Mouse (Mus musculus): ENCODE results near the gene Nlgn2. TPM values are rescaled to one million over a fixed set of nuclear protein-coding genes. Genes with fewer than 3 reads are reported as not detected.

The Nlgn2 gene
- polyA plus RNA-seq, 1 experiment from 2014 or later = 4.7 TPM

- Histone ChIP-seq H3K27me3 (ENCODE audit: poor library complexity, severe bottlenecking) (peaks cover 49% of the 10 kb centered on the region), H3K4me3 (no peak overlapping the region), H3K36me3 (replicated peaks) (no peaks in the 10 kb centered on the region), H3K4me1 (peaks cover 31% of the 10 kb centered on the region), H3K27ac (no peak overlapping the region), H3K9me3 (no peaks in the 10 kb centered on the region)
- WGBS = 55% methylated on average over 5 of the region's 5 CpGs
- no peak for DNase-seq (ENCODE audit: extremely low spot score, low spot score)
These were observed 62.6 kb downstream of the Nlgn2 start for GRCm38 (mm10) chr11:69774961-69775360.

Small RNA genes lying within 50 kb of the gene (microRNA-seq; reads per million reads assigned to microRNA genes)
- not detected for gene Mir6924

Other genes starting within 250 kb of the Nlgn2 start
- 4.3 and 4.6 TPM in 2 replicates for gene Atp1b2, start 231.8 kb downstream of the Nlgn2 start, polyA plus RNA-seq (2016; fragmentation: Nextera tagmentation; extraction: Ambion mirVana)
- not detected in 2 replicates for gene Shbg, start 219.9 kb downstream of the Nlgn2 start, polyA plus RNA-seq (2016; fragmentation: Nextera tagmentation; extraction: Ambion mirVana)
- gene Sat2, start 215.8 kb downstream of the Nlgn2 start, polyA plus RNA-seq (2016; fragmentation: Nextera tagmentation; extraction: Ambion mirVana) = 13.7 and 15.4 TPM in 2 replicates
- 32.5 and 34.6 TPM in 2 replicates for gene Fxr2, start 204.8 kb downstream of the Nlgn2 start, polyA plus RNA-seq (2016; fragmentation: Nextera tagmentation; extraction: Ambion mirVana)
- not detected in 2 replicates for gene Sox15, start 182.5 kb downstream of the Nlgn2 start, polyA plus RNA-seq (2016; fragmentation: Nextera tagmentation; extraction: Ambion mirVana)
- gene Mpdu1, start 175.1 kb downstream of the Nlgn2 start, polyA plus RNA-seq (2016; fragmentation: Nextera tagmentation; extraction: Ambion mirVana) = 81.8 and 82.9 TPM in 2 replicates
- gene Cd68, start 171.6 kb downstream of the Nlgn2 start, polyA plus RNA-seq (2016; fragmentation: Nextera tagmentation; extraction: Ambion mirVana) = 5.5 and 5.8 TPM in 2 replicates
- gene Eif4a1, start 165.4 kb downstream of the Nlgn2 start, polyA plus RNA-seq (2016; fragmentation: Nextera tagmentation; extraction: Ambion mirVana) = 725 and 747 TPM in 2 replicates
- gene Senp3, start 155.7 kb downstream of the Nlgn2 start, polyA plus RNA-seq (2016; fragmentation: Nextera tagmentation; extraction: Ambion mirVana) = 127 and 128 TPM in 2 replicates
- gene Tnfsf13, start 152.0 kb downstream of the Nlgn2 start, polyA plus RNA-seq (2016; fragmentation: Nextera tagmentation; extraction: Ambion mirVana) = 0.20 TPM in 1 of 2 replicates, not detected in the other
- 1.1 and 1.6 TPM in 2 replicates for gene Tnfsf12, start 141.9 kb downstream of the Nlgn2 start, polyA plus RNA-seq (2016; fragmentation: Nextera tagmentation; extraction: Ambion mirVana)
- gene Tnfsfm13, start 141.7 kb downstream of the Nlgn2 start, polyA plus RNA-seq (2016; fragmentation: Nextera tagmentation; extraction: Ambion mirVana) = 0.44 and 0.55 TPM in 2 replicates
- gene Polr2a, start 79.1 kb downstream of the Nlgn2 start, polyA plus RNA-seq (2016; fragmentation: Nextera tagmentation; extraction: Ambion mirVana) = 32.9 and 34.5 TPM in 2 replicates
- 0.14 TPM in 1 of 2 replicates, not detected in the other for gene Slc35g3, start 75.8 kb downstream of the Nlgn2 start, polyA plus RNA-seq (2016; fragmentation: Nextera tagmentation; extraction: Ambion mirVana)
- gene Zbtb4, start 71.9 kb downstream of the Nlgn2 start, polyA plus RNA-seq (2016; fragmentation: Nextera tagmentation; extraction: Ambion mirVana) = 0.46 and 0.77 TPM in 2 replicates
- gene Chrnb1, start 41.8 kb downstream of the Nlgn2 start, polyA plus RNA-seq (2016; fragmentation: Nextera tagmentation; extraction: Ambion mirVana) = 1.0 and 1.5 TPM in 2 replicates
- 0.73 TPM in 2 replicates for gene Fgf11, start 35.9 kb downstream of the Nlgn2 start, polyA plus RNA-seq (2016; fragmentation: Nextera tagmentation; extraction: Ambion mirVana)
- gene Tmem102, start 32.2 kb downstream of the Nlgn2 start, polyA plus RNA-seq (2016; fragmentation: Nextera tagmentation; extraction: Ambion mirVana) = 0.71 and 0.95 TPM in 2 replicates
- gene Gm39566, start 22.5 kb downstream of the Nlgn2 start, polyA plus RNA-seq (2016; fragmentation: Nextera tagmentation; extraction: Ambion mirVana) = not detected in 2 replicates
- gene Spem2, start 19.3 kb downstream of the Nlgn2 start, polyA plus RNA-seq (2016; fragmentation: Nextera tagmentation; extraction: Ambion mirVana) = not detected in 2 replicates
- gene Spem1, start 15.6 kb downstream of the Nlgn2 start, polyA plus RNA-seq (2016; fragmentation: Nextera tagmentation; extraction: Ambion mirVana) = 0.19 TPM in 1 of 2 replicates, not detected in the other
- gene Tmem256, start 730 bp upstream of the Nlgn2 start, polyA plus RNA-seq (2016; fragmentation: Nextera tagmentation; extraction: Ambion mirVana) = 259 and 290 TPM in 2 replicates
- gene Plscr3, start 8.6 kb upstream of the Nlgn2 start, polyA plus RNA-seq (2016; fragmentation: Nextera tagmentation; extraction: Ambion mirVana) = 67.5 and 67.6 TPM in 2 replicates
- 0.79 and 1.9 TPM in 2 replicates for gene Tnk1, start 20.9 kb upstream of the Nlgn2 start, polyA plus RNA-seq (2016; fragmentation: Nextera tagmentation; extraction: Ambion mirVana)
- gene Tmem95, start 40.2 kb upstream of the Nlgn2 start, polyA plus RNA-seq (2016; fragmentation: Nextera tagmentation; extraction: Ambion mirVana) = not detected in 2 replicates
- 4.8 and 6.7 TPM in 2 replicates for gene Kctd11, start 43.6 kb upstream of the Nlgn2 start, polyA plus RNA-seq (2016; fragmentation: Nextera tagmentation; extraction: Ambion mirVana)
- gene Acap1, start 57.8 kb upstream of the Nlgn2 start, polyA plus RNA-seq (2016; fragmentation: Nextera tagmentation; extraction: Ambion mirVana) = 0.84 and 1.3 TPM in 2 replicates
- 11.9 and 12.2 TPM in 2 replicates for gene 2810408A11Rik, start 63.2 kb upstream of the Nlgn2 start, polyA plus RNA-seq (2016; fragmentation: Nextera tagmentation; extraction: Ambion mirVana)
- gene Neurl4, start 63.3 kb upstream of the Nlgn2 start, polyA plus RNA-seq (2016; fragmentation: Nextera tagmentation; extraction: Ambion mirVana) = 14.3 and 14.8 TPM in 2 replicates
- 92.4 and 97.3 TPM in 2 replicates for gene Gps2, start 76.1 kb upstream of the Nlgn2 start, polyA plus RNA-seq (2016; fragmentation: Nextera tagmentation; extraction: Ambion mirVana)
- 2,970 and 2,997 TPM in 2 replicates for gene Eif5a, start 84.2 kb upstream of the Nlgn2 start, polyA plus RNA-seq (2016; fragmentation: Nextera tagmentation; extraction: Ambion mirVana)
- 5.7 and 6.4 TPM in 2 replicates for gene Ybx2, start 98.0 kb upstream of the Nlgn2 start, polyA plus RNA-seq (2016; fragmentation: Nextera tagmentation; extraction: Ambion mirVana)
- 14.2 and 15.7 TPM in 2 replicates for gene Slc2a4, start 110.4 kb upstream of the Nlgn2 start, polyA plus RNA-seq (2016; fragmentation: Nextera tagmentation; extraction: Ambion mirVana)
- gene Cldn7, start 127.0 kb upstream of the Nlgn2 start, polyA plus RNA-seq (2016; fragmentation: Nextera tagmentation; extraction: Ambion mirVana) = 19.7 and 21.9 TPM in 2 replicates
- 21.5 and 23.4 TPM in 2 replicates for gene Ctdnep1, start 143.4 kb upstream of the Nlgn2 start, polyA plus RNA-seq (2016; fragmentation: Nextera tagmentation; extraction: Ambion mirVana)
- gene Elp5, start 144.7 kb upstream of the Nlgn2 start, polyA plus RNA-seq (2016; fragmentation: Nextera tagmentation; extraction: Ambion mirVana) = 159 TPM in 2 replicates
- gene Gabarap, start 153.4 kb upstream of the Nlgn2 start, polyA plus RNA-seq (2016; fragmentation: Nextera tagmentation; extraction: Ambion mirVana) = 318 and 331 TPM in 2 replicates
- 94.5 and 96.2 TPM in 2 replicates for gene Phf23, start 158.0 kb upstream of the Nlgn2 start, polyA plus RNA-seq (2016; fragmentation: Nextera tagmentation; extraction: Ambion mirVana)
- 44.3 and 51.6 TPM in 2 replicates for gene Dvl2, start 162.8 kb upstream of the Nlgn2 start, polyA plus RNA-seq (2016; fragmentation: Nextera tagmentation; extraction: Ambion mirVana)
- gene Acadvl, start 177.6 kb upstream of the Nlgn2 start, polyA plus RNA-seq (2016; fragmentation: Nextera tagmentation; extraction: Ambion mirVana) = 41.0 and 44.1 TPM in 2 replicates
- 13.8 and 15.5 TPM in 2 replicates for gene Dlg4, start 179.2 kb upstream of the Nlgn2 start, polyA plus RNA-seq (2016; fragmentation: Nextera tagmentation; extraction: Ambion mirVana)
- gene Asgr1, start 216.3 kb upstream of the Nlgn2 start, polyA plus RNA-seq (2016; fragmentation: Nextera tagmentation; extraction: Ambion mirVana) = 0.71 and 1.2 TPM in 2 replicates